Mouse (Mus musculus): ENCODE data around the gene Lst1.

GRCm38 (mm10) chr17:35186681-35187080, 1.6 kb downstream of the Lst1 start:
- TF ChIP-seq CHD1 (IDR thresholded peaks at IDR 0.05; ENCODE audit: low read depth, low read length) (no peak), POLR2A (IDR thresholded peaks at IDR 0.05; ENCODE audit: low read depth, low read length) (no peak; the same call in 1 of the 2 replicates), E2F4 (IDR thresholded peaks at IDR 0.05; ENCODE audit: insufficient replicate concordance, low read depth, low read length) (no peak), SMC3 (IDR thresholded peaks at IDR 0.05; ENCODE audit: low read depth, low read length) (no peak), EP300 (IDR thresholded peaks at IDR 0.05; ENCODE audit: low read length) (no peak), MAZ (IDR thresholded peaks at IDR 0.05; ENCODE audit: low read depth, low read length) (no peak), MAX (IDR thresholded peaks at IDR 0.05; ENCODE audit: low read length) (no peak)

Measured in CH12.LX (cell line).